Mouse (Mus musculus) hindbrain, embryonic 15.5 days (tissue): ENCODE measurements at regions not wholly inside any gene's neighbourhood (a gene's known extent, or its start where the extent isn't known, plus 50 kb on each side); places are given as distances from the start of the nearest gene placed in this dataset.

Experiments used
- ATAC-seq: fragments of 200-750 bp; cut with Nextera tagmentation; 2 replicates; pipeline ENCODE4 v1.8.0; 2017; ENCODE audit warnings: low read depth, moderate number of reproducible peaks, moderate TSS enrichment; ENCODE audit not compliant: low FRiP score
- H3K27ac ChIP-seq: fragments of 300-500 bp; sonication (generic); replicated peaks from 2 replicates; pipeline ENCODE4 v1.5.1; 2015; ENCODE audit warnings: mild to moderate bottlenecking, inconsistent platforms
- H3K27me3 ChIP-seq: fragments of 300-500 bp; sonication (generic); 2 replicates; pipeline ENCODE4 v1.6.1; 2015; ENCODE audit warnings: control low read depth, inconsistent platforms
- H3K36me3 ChIP-seq: fragments of 300-500 bp; sonication (generic); 2 replicates; pipeline ENCODE4 v1.6.1; 2015; ENCODE audit warnings: control low read depth, inconsistent platforms
- H3K4me1 ChIP-seq: fragments of 300-500 bp; sonication (generic); replicated peaks from 2 replicates; pipeline ENCODE4 v1.6.1; 2015; ENCODE audit warnings: control low read depth, inconsistent platforms
- H3K4me2 ChIP-seq: fragments of 300-500 bp; sonication (generic); 2 replicates; pipeline ENCODE4 v1.6.1; 2015; ENCODE audit warnings: moderate library complexity, mild to moderate bottlenecking, inconsistent platforms
- H3K4me3 ChIP-seq: fragments of 300-500 bp; sonication (generic); 2 replicates; pipeline ENCODE4 v1.5.1; 2015; ENCODE audit warnings: mild to moderate bottlenecking, inconsistent platforms
- H3K9ac ChIP-seq: fragments of 300-500 bp; sonication (generic); 2 replicates; pipeline ENCODE4 v1.6.1; 2015; ENCODE audit warnings: inconsistent platforms
- H3K9me3 ChIP-seq: fragments of 300-500 bp; sonication (generic); 2 replicates; pipeline ENCODE4 v1.6.1; 2016; ENCODE audit warnings: control low read depth, inconsistent platforms
- whole genome bisulfite sequencing: fragments of 180-500 bp; shearing (Covaris S2); methylation state at CpG from one replicate; pipeline ENCODE4 v1.1.7; 2015; 5-methylcytosine and 5-hydroxymethylcytosine counted together

DNA sequence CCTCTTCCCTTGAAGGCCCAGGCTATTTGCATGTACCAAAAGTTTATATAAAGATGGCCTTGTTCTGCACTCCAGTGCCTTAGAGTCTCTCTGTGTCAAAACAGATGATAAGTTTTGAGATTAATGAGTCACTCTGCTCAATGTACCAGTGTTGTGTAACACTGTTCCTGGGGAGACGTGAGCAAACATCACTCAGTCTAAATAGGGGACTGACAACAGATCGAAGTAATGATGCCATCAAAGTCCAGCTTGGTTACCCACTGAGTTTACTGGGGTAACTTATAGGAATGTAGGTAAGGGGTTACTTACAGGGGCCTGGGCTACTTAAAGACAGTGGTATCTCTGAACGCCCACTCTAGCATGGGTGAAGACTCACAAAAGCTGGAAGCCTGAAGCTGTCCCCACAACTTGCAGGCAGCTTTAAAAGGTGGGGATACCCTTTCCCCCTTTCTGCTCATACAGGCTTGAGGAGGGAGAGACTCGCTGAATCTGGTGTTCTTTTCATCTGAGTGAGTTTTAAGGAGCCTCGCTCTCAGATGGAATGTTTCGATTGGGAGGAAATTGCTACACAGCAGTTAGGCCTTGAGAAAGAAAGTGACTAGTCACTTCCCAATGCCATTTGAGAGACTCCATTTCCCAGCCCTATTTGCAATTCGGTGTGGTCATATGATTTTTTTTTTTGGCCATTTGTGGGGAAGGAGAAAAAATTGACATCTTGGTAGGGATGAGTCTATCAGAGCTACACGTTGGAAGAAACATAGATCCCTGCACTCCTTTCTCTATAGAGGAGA, 134.4 kb upstream of the Atp6ap2 start:
- no peaks in the 10 kb centered on the region for H3K27me3 ChIP-seq
- WGBS = 89% methylated on average over 8 of the region's 8 CpGs

DNA sequence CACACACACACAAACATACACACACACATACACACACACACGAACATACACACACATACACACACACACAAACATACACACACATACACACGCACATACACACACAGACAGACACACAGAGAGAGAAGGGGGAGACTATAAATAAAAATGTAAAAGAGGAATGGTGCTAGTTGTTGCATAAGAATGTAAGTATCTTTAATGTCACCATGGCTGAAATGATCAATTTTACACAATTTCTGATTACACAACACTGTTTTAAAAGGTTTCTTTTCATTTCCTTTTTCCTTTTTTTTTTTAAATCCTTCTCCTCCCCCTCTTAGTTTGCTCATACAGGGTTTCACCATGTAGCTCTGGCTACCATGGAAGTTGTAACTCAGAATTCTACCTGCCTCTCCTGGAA, 125.9 kb upstream of the Atp6ap2 start:
- Histone ChIP-seq H3K36me3 (no peaks in the 10 kb centered on the region), H3K9me3 (no peaks in the 10 kb centered on the region), H3K4me1 (peaks cover 5% of the 10 kb centered on the region), H3K4me3 (no peak overlapping the region), H3K4me2 (no peak overlapping the region), H3K9ac (no peak overlapping the region), H3K27me3 (no peaks in the 10 kb centered on the region), H3K27ac (no peak overlapping the region)
- 77% methylated on average over 2 of the region's 2 CpGs for WGBS
- no peak for ATAC-seq

More for the DNA sequence above, 134.4 kb upstream of the Atp6ap2 start:
- Histone ChIP-seq H3K27ac (no peak overlapping the region), H3K36me3 (no peaks in the 10 kb centered on the region), H3K4me1 (no peaks in the 10 kb centered on the region), H3K9me3 (no peaks in the 10 kb centered on the region), H3K9ac (no peak overlapping the region), H3K4me2 (no peak overlapping the region), H3K4me3 (no peak overlapping the region)
- no peak for ATAC-seq

DNA sequence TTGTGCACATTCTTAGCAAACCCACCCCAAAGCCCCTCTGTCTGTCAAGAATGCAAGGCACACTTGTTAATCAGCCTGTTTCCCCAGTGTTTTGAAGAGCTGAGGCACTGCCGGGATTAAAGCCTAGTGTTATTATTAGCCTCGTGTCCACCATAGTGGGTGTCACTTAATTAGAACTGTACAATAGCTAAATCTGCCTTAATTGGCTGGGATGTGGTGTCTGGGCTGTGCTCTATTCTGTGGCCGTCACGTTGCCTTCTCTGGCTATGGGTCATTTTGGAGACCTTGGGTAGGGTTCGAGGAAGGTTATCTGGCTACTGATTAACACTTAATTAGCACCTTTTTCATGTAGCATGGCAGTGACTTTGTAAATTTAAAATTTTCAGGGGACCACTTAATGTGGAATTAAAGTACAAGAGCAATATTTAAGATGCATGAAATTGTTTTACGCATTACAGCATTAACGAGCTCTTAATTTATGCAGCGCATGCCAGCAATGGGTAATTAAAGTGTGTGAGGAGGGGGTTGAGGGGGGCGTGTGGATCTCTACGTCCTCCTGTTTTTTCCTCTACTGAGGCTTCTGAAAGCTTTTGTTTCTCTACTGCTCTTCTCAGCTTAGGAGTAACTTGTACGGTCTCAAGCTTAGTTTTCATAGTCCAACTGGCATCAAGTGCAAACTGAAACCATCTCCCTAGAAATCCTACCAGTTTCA, 124.5 kb upstream of the Atp6ap2 start:
- Histone ChIP-seq H3K27ac (no peak overlapping the region), H3K4me2 (no peak overlapping the region), H3K4me3 (no peak overlapping the region), H3K9me3 (no peaks in the 10 kb centered on the region), H3K4me1 (peaks cover 16% of the 10 kb centered on the region), H3K27me3 (no peaks in the 10 kb centered on the region), H3K9ac (no peak overlapping the region), H3K36me3 (no peaks in the 10 kb centered on the region)
- ATAC-seq = no peak
- 49% methylated on average over 11 of the region's 11 CpGs for WGBS

DNA sequence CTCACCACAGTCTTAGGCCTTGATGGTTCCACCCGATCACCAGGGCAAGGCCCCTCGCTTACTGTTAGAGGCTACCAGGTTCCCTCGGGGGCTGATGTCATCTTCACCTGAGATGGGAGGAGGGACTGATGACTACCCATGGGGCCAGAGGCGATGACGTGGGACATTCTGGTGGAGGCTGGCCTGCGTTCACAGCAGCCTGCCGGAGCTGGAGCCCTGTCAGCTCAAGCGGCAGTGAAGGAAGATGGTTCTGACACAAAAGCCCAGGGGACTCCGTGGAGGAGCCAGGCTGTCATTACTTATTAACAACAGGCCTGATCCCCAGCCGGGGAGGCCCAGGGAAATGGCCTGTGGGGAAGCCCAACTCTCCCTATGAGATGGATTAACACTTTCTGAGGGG, 121.3 kb upstream of the Atp6ap2 start:
- H3K27ac ChIP-seq = no peak overlapping the region; the same call in 1 of the 2 replicates
- H3K9ac ChIP-seq = no peak overlapping the region
- H3K36me3 ChIP-seq = no peaks in the 10 kb centered on the region
- no peaks in the 10 kb centered on the region for H3K27me3 ChIP-seq
- 24% methylated on average over 10 of the region's 10 CpGs for WGBS
- no peak overlapping the region for H3K4me2 ChIP-seq
- H3K4me1 ChIP-seq = peaks cover 16% of the 10 kb centered on the region
- no peak for ATAC-seq
- H3K4me3 ChIP-seq = no peak overlapping the region
- no peaks in the 10 kb centered on the region for H3K9me3 ChIP-seq

DNA sequence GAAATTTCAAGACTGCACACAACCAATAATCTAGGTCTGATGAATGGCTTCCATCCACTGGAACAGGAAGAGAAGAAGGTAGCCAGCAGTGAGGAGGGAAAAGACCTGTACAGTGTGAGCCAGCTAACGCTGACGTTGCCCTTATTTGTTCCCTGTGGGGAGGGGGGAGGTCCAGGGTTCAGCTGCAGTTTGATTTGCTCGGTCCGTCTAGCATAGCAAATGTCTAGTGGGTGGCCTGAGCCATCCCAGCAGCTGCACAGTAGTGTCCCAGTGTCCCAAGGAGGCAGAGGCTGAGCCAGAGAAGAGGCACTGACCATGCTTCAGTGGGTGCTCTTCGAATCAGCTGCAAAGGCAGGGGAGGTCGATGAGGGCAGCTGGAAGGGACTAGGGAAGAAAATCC, 120.7 kb upstream of the Atp6ap2 start:
- H3K36me3 ChIP-seq = no peaks in the 10 kb centered on the region
- H3K9ac ChIP-seq = no peak overlapping the region
- no peaks in the 10 kb centered on the region for H3K9me3 ChIP-seq
- WGBS = 17% methylated on average over 6 of the region's 6 CpGs
- H3K4me3 ChIP-seq = no peak overlapping the region
- H3K4me2 ChIP-seq = no peak overlapping the region
- no peaks in the 10 kb centered on the region for H3K27me3 ChIP-seq
- peaks cover 16% of the 10 kb centered on the region for H3K4me1 ChIP-seq
- peak overlapping the region; percentile 45; the same call in 1 of the 2 replicates for H3K27ac ChIP-seq
- peak; percentile 33; the same call in 1 of the 2 replicates for ATAC-seq

DNA sequence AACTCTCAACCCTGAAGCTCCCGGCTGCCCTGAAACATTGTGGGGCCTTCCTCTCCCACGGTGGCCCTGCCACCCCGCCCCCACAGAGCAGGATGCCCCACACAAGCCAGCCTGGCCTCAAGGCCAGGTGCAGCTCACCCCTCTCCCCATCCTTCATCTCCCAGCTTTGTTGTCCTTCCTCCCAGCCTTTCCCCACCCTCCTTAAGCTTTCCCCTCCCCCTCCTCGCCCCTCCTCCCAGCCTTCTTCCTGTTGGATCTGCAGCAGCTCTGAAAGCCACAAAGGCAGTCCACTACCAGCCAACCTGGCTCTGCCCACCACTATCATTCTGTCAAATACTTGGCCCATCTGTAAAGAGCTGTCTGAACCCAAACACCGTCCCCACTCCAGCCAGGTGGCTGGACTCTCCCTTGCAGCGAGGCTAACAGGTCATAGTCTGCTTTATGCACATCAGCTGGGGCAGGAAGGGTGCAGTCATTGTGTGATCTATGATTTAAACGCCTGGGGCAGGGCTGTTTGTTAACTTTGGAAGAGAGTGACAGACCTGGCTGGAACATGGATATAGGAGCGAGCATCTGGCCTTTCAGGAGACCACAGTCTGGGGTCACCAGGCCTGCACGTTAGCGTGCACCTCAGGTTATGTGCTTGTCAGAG, 119.9 kb upstream of the Atp6ap2 start:
- Histone ChIP-seq H3K27me3 (no peaks in the 10 kb centered on the region), H3K9me3 (no peaks in the 10 kb centered on the region), H3K4me3 (no peak overlapping the region), H3K9ac (no peak overlapping the region), H3K4me1 (peaks cover 16% of the 10 kb centered on the region), H3K36me3 (no peaks in the 10 kb centered on the region), H3K27ac (no peak overlapping the region), H3K4me2 (no peak overlapping the region)
- 41% methylated on average over 9 of the region's 10 CpGs for WGBS
- peak; percentile 29; the same call in 1 of the 2 replicates for ATAC-seq

DNA sequence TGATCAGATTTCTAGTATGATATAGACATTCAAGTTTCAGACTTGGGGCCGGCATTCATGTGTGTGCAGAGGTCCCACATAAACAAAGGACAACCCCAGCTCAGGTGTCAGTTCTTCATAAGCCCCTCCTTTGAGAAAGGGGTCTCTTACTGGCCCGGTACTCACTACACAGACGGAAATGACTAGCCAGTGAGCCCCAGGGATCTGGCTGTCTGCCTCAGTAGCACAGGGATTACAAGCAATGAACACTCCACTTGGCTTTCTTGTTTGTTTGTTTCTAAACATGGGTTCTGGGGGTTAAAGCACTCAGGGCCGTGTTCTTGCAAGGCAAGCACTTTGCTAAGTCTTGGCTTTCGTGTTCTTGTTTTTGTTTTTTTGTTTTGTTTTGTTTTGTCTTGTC, 115.3 kb upstream of the Atp6ap2 start:
- Histone ChIP-seq H3K27ac (no peak overlapping the region), H3K9ac (no peak overlapping the region), H3K36me3 (no peaks in the 10 kb centered on the region), H3K4me3 (no peak overlapping the region), H3K27me3 (0 out of 2 replicates have a peak, but pooled peaks cover 3% of the 10 kb centered on the region), H3K9me3 (no peaks in the 10 kb centered on the region), H3K4me1 (peaks cover 5% of the 10 kb centered on the region), H3K4me2 (no peak overlapping the region)
- 70% methylated on average over 5 of the region's 5 CpGs for WGBS
- no peak for ATAC-seq

DNA sequence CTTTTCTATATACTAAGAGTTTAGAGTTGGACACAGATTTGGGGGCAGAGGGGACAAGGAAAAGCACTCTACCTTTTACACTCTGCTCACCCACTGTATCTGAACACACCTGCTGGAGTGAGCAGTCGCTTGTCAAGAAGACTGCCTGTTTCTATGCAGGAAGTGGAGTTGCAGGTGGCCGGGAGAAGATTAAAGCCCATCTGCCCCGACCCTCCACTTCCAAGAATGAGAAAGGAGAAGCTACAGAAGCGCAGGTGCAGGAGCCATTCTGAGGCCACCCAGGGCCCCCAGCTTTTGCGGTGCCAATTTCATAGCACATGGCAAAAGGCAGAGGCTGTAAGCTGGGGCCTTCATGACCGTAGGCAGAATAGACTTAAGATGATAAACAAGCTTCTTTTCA, 108.4 kb upstream of the Atp6ap2 start:
- H3K9me3 ChIP-seq = no peaks in the 10 kb centered on the region
- no peak overlapping the region for H3K9ac ChIP-seq
- no peaks in the 10 kb centered on the region for H3K4me1 ChIP-seq
- WGBS = 88% methylated on average over 6 of the region's 6 CpGs
- 0 out of 2 replicates have a peak, but pooled peaks cover 3% of the 10 kb centered on the region for H3K27me3 ChIP-seq
- no peaks in the 10 kb centered on the region for H3K36me3 ChIP-seq
- no peak for ATAC-seq
- no peak overlapping the region for H3K27ac ChIP-seq
- H3K4me3 ChIP-seq = no peak overlapping the region
- no peak overlapping the region for H3K4me2 ChIP-seq

DNA sequence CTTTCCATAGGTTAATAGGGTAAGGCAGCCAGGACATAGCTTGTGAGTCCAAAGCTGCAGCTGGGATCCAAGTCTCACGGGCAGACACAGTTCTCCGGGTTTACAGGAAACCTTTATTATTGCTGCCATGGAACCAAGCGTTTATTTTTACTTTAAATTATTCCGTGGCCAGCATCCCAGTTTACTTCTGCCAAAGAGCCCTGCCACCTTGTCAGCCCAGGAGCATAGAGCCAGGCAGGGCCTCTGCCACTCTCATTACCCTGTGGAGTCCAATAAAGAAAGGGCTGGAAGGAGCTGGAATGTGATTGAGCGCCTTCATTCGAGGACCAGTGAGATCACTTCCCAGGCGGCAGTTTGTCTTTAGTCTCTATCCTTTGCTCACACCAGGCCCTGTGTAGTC, 96.6 kb upstream of the Atp6ap2 start:
- Histone ChIP-seq H3K4me3 (no peak overlapping the region), H3K27me3 (no peaks in the 10 kb centered on the region), H3K36me3 (no peaks in the 10 kb centered on the region), H3K9ac (no peak overlapping the region), H3K27ac (no peak overlapping the region), H3K9me3 (no peaks in the 10 kb centered on the region), H3K4me2 (no peak overlapping the region), H3K4me1 (0 out of 2 replicates have a peak, but pooled peaks cover 4% of the 10 kb centered on the region)
- WGBS = 81% methylated on average over 7 of the region's 7 CpGs
- ATAC-seq = no peak

DNA sequence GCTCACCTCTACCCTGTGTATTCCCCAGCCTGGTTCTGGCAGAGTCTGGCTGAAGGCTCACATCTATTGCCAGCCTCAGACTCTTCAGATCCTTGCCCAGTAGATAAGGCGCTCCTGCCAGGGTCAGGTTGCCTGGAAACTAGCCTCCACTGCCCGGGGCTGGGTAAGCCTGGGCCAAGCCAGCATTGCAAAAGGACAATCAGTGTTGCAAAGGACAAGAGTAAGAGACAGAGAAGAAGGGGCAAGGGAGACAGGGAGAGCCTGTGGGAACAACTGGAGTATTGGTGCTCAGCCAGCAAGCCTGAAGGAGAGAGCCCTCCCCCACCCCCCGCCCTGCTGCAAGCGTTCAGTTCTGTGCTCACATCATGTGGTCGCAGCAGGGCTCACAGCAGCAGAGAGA, 94.4 kb upstream of the Atp6ap2 start:
- 0 out of 2 replicates have a peak, but pooled peaks cover 4% of the 10 kb centered on the region for H3K4me1 ChIP-seq
- no peaks in the 10 kb centered on the region for H3K9me3 ChIP-seq
- no peak overlapping the region for H3K4me2 ChIP-seq
- H3K27me3 ChIP-seq = no peaks in the 10 kb centered on the region
- H3K36me3 ChIP-seq = no peaks in the 10 kb centered on the region
- H3K27ac ChIP-seq = no peak overlapping the region
- ATAC-seq = peak; percentile 79
- 55% methylated on average over 5 of the region's 5 CpGs for WGBS
- no peak overlapping the region for H3K4me3 ChIP-seq
- no peak overlapping the region for H3K9ac ChIP-seq

DNA sequence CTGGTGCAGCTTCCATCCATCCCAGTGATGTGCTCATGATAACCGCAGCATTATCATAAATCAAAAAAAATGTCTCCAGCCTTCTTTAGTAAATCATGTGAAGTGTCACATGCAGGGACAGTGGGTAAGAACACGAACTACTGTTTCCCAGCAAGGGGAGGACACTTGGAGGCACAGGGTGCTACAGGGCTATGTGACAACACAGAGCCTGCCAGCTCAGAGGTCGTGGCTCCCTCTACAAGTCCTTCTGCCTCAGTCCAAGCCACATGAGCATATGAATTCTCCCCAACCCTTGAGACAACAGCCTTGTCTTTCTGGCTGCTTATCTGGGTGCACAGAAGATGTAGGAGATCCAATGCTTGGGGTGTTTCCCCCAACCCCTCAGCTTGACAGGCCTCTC, 93.7 kb upstream of the Atp6ap2 start:
- H3K36me3 ChIP-seq = no peaks in the 10 kb centered on the region
- no peak overlapping the region for H3K9ac ChIP-seq
- H3K27ac ChIP-seq = no peak overlapping the region
- H3K4me2 ChIP-seq = no peak overlapping the region
- 68% methylated on average over 3 of the region's 3 CpGs for WGBS
- H3K27me3 ChIP-seq = no peaks in the 10 kb centered on the region
- no peaks in the 10 kb centered on the region for H3K9me3 ChIP-seq
- no peak for ATAC-seq
- 0 out of 2 replicates have a peak, but pooled peaks cover 4% of the 10 kb centered on the region for H3K4me1 ChIP-seq
- no peak overlapping the region for H3K4me3 ChIP-seq

DNA sequence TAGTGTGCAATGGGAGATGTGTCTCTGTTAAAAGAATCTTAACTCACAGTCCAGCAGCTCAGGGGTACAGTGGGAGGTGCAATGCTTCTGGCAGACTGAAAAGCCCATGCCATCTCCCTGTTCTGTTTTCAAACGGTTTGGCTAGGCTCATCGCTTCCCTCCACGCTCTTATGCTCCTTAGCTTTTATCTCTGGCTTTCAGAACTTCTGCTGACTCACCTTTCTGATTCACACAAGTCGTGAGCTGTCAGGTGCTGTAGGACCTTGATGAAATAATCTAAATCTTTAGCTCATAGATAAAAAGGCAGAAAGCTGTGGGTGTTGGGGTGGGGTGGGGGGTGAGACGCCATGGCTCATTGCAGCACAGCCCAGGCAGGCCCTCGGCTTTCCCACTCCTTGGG, 93.1 kb upstream of the Atp6ap2 start:
- Histone ChIP-seq H3K27me3 (no peaks in the 10 kb centered on the region), H3K36me3 (no peaks in the 10 kb centered on the region), H3K4me1 (0 out of 2 replicates have a peak, but pooled peaks cover 4% of the 10 kb centered on the region), H3K4me3 (no peak overlapping the region), H3K9me3 (no peaks in the 10 kb centered on the region), H3K9ac (no peak overlapping the region), H3K4me2 (no peak overlapping the region), H3K27ac (no peak overlapping the region)
- 71% methylated on average over 6 of the region's 6 CpGs for WGBS
- ATAC-seq = no peak
